Mouse (Mus musculus) liver, embryonic 14.5 days (tissue): ENCODE results near the gene Prpf3. TPM values are rescaled to one million over a fixed set of nuclear protein-coding genes. Genes with fewer than 3 reads are reported as not detected.

Experiments
- ATAC-seq: fragments of 200-750 bp; cut with Nextera tagmentation; 2 replicates; pipeline ENCODE4 v1.8.0; 2017; ENCODE audit warnings: moderate number of reproducible peaks, mild to moderate bottlenecking, moderate library complexity; ENCODE audit not compliant: insufficient read depth
- DNase-seq, 3 experiments: peaks; one replicate each; pipeline ENCODE4 v3.0.0-alpha.2; 2012 to 2013; ENCODE audit warnings: low read depth in 3 of 3, low spot score in 3 of 3
- H3K27ac ChIP-seq: fragments of 300-500 bp; sonication (generic); 2 replicates; pipeline ENCODE4 v1.5.1; 2014; ENCODE audit warnings: moderate library complexity, mild to moderate bottlenecking, control low read depth, inconsistent platforms
- H3K27me3 ChIP-seq: fragments of 300-500 bp; sonication (generic); 2 replicates; pipeline ENCODE4 v1.6.1; 2014; ENCODE audit warnings: mild to moderate bottlenecking, low read length, moderate library complexity; ENCODE audit not compliant: control insufficient read depth, insufficient read depth
- H3K36me3 ChIP-seq: fragments of 300-500 bp; sonication (generic); replicated peaks from 2 replicates; pipeline ENCODE4 v1.6.1; 2014; ENCODE audit warnings: low read depth; ENCODE audit not compliant: control insufficient read depth, insufficient read depth
- H3K4me1 ChIP-seq, 2 experiments: fragments of 200-500 bp in 1 of 2; fragments of 300-500 bp in 1 of 2; sonication (generic) in 1 of 2; replicated peaks; 2 replicates each; pipeline ENCODE4 v1.6.1; 2012 to 2014; ENCODE audit warnings: antibody characterized with exemption in 1 of 2, inconsistent platforms in 1 of 2, low read length in 1 of 2; ENCODE audit not compliant: control insufficient read depth in 2 of 2, insufficient read depth in 2 of 2
- H3K4me2 ChIP-seq: fragments of 300-500 bp; sonication (generic); 2 replicates; pipeline ENCODE4 v1.6.1; 2014; ENCODE audit warnings: low read depth, mild to moderate bottlenecking, control low read depth, moderate library complexity
- H3K4me3 ChIP-seq, 2 experiments: fragments of 200-500 bp in 1 of 2; fragments of 300-500 bp in 1 of 2; sonication (generic) in 1 of 2; 2 replicates each; pipeline ENCODE4 v1.5.1; 2012 to 2014; ENCODE audit warnings: low read depth in 2 of 2, low read length in 2 of 2, mild to moderate bottlenecking in 2 of 2, control low read depth in 1 of 2, inconsistent platforms in 1 of 2, moderate library complexity in 1 of 2; ENCODE audit not compliant: insufficient read depth in 1 of 2
- H3K9ac ChIP-seq: fragments of 300-500 bp; sonication (generic); replicated peaks from 2 replicates; pipeline ENCODE4 v1.6.1; 2014; ENCODE audit warnings: mild to moderate bottlenecking, control low read depth, moderate library complexity
- H3K9me3 ChIP-seq: fragments of 300-500 bp; sonication (generic); 2 replicates; pipeline ENCODE4 v1.6.1; 2016; ENCODE audit warnings: low read length, mixed read lengths; ENCODE audit not compliant: control insufficient read depth
- CTCF ChIP-seq: IDR thresholded peaks from 2 replicates; pipeline ENCODE4 v1.5.1; 2016; ENCODE audit warnings: antibody characterized with exemption, low read depth, control low read depth
- EP300 ChIP-seq: IDR thresholded peaks from 2 replicates; pipeline ENCODE4 v1.6.1; 2016; ENCODE audit warnings: antibody characterized with exemption, low read depth
- WGBS: fragments of 180-500 bp; shearing (Covaris S2); extraction: QIAGEN DNeasy Blood & Tissue Kit; methylation state at CpG from one replicate; pipeline ENCODE4 v1.1.7; 2014; ENCODE audit not compliant: insufficient replicate concordance; 5-methylcytosine and 5-hydroxymethylcytosine counted together
- polyA plus RNA-seq, 2 experiments: library from polyadenylated mRNA; depleted of rRNA in 1 of 2; stranded (reverse) in 1 of 2; unstranded in 1 of 2; fragments of >200 nt; fragmentation: Nextera tagmentation in 1 of 2; extraction: Ambion mirVana in 1 of 2; gene quantifications; 2 replicates each; pipeline versions ENCODE4 v1.2.1 to v1.2.3; 2012 to 2014

Prpf3 gene
- polyA plus RNA-seq, 2 experiments, result 18.9 to 27.2 TPM

DNA sequence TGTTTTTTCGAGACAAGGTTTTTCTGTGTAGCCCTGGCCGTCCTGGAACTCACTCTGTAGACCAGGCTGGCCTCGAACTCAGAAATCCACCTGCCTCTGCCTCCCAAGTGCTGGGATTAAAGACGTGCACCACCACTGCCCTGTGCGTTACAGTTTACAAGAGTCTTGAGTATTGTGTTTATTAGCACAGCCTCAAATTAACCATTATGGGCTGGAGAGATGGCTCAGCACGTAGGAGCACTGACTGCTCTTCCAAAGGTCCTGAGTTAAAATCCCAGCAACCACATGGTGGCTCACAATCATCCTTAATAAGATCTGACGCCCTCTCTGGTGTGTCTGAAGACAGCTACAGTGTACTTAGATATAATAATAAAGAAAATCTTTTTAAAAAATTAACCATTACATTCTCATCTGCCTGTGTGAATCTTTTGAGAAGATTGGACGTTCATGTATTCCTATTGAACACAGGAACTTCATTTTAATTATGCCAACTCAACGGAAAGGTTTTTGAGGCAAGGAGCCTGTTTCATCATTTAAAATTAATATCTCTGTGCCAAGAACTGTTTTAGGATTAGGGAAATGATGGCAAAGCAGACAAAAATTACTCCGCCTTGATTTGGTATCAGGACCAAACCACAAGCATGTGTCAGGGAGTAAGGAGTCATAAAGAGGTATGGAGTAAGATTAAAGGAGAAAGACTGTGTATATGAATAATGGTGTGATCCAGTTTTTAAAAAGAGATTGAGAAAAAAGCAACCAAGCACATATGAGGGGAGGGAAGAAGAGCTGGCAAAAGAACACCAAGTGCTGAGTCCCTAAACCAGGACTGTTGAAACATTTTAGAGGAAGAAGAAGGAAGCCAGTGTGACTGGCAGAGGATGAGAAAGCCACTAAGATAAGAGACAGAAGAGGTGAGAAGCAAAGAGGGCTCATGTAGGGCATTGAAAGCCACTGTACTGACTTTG lies 35.4 kb downstream of the Prpf3 start:
- no peak for TF ChIP-seq EP300
- no peak for TF ChIP-seq CTCF
- no peaks in the 10 kb centered on the region for H3K9me3 ChIP-seq
- H3K4me2 ChIP-seq, result peak overlapping the region; percentile 85
- WGBS, result 24% methylated on average over 10 of the region's 10 CpGs
- H3K4me3 ChIP-seq, result peak overlapping the region; percentile 82 to 90
- ATAC-seq (no peak), DNase-seq (no peak)
- H3K9ac ChIP-seq, result peak overlapping the region; percentile 81
- peaks cover 15% of the 10 kb centered on the region in 2 experiments for H3K4me1 ChIP-seq
- H3K27ac ChIP-seq, result peak overlapping the region; percentile 92
- no peaks in the 10 kb centered on the region for H3K36me3 ChIP-seq
- no peaks in the 10 kb centered on the region for H3K27me3 ChIP-seq

DNA sequence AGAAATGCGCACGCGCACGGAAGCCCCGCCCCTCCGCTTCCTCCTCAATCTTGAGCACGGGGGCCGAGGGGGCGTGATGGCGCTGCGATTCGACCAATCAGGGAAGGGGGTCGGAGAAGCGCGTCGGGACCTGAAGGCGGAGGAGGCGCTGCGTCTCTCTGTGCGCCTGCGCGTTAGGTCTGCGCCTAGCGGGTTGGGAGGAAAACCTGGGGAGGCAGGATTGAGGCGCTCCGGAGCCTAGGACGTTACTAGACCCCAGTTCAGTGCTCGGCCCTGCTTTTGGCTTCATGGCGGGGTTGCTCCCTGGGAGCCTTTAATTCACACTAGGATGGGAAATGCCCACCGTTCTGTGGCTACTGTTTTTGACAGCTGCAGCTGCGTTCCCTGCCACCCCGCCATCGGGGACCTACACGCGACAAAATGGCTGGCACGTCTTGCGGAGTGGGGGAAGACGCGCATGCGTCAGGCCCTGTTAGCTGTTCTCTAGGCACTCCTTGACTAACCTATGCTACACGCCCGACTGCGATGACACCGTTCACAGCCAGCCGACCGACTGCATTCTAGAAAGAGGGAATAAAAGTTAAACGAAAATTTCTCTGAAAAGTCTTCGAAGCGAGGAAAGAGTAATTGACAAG lies 36.2 kb downstream of the Prpf3 start:
- Histone ChIP-seq H3K9ac (peak overlapping the region; percentile 81), H3K9me3 (no peaks in the 10 kb centered on the region), H3K4me3 (peak overlapping the region; percentile 82 to 90), H3K27ac (peak overlapping the region; percentile 92), H3K27me3 (no peaks in the 10 kb centered on the region), H3K4me1 (peaks cover 15% of the 10 kb centered on the region in 2 experiments), H3K36me3 (no peaks in the 10 kb centered on the region), H3K4me2 (peak overlapping the region; percentile 85)
- peak; percentile 48; the same call in 1 of the 2 replicates for TF ChIP-seq EP300
- TF ChIP-seq CTCF, result peak; percentile 42
- peak; percentile 99 to 100 (median 99) for DNase-seq
- WGBS, result under 1% methylated on average over 49 of the region's 49 CpGs
- peak; percentile 95 for ATAC-seq

DNA sequence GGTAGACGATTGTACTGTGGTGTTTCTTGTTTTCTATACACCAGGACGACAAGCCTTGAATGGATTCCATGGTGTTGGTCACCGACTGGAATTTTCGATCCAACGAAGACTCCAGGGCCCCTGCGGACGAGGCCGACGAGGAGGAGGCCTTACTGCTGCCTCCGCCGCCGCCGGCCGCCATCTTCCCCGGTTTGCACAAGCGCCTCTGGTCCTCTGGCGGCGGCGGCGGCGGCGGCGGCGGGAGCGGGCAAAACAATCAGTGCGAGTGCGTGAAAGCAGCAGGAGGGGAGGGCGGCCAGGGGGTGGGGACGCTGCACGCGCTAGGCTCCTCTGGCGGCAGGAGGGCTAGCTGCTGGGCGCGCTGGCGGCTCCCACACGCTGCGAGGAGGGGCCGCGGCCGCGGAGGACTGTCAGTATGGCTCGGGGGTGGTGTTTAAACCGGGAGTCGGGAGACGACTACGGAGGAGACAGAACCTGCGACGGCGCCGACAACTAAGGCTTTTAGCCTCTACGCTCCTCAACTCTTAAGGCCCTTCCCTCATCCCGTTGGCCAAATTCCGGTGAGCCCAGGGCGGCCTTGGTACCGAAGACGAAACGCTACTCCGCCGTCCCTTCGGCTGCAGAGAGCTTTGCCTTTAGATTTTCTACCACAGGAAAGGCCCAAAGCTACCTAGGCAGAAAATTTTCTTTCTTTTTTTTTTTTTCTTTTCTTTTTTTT lies 37.0 kb downstream of the Prpf3 start, which contains the start of gene Rprd2:
Rprd2 (minus strand) TSS at position 293 of the 718 bp plus-strand sequence.
- Histone ChIP-seq H3K4me3 (peak within 1 kb of the TSS; percentile 90 to 97), H3K27ac (peak within 1 kb of the TSS; percentile 98), H3K4me1 (peaks cover 15% of the 10 kb centered on the region in 2 experiments), H3K36me3 (no peaks in the 10 kb centered on the region), H3K9ac (peak within 1 kb of the TSS; percentile 96), H3K27me3 (no peaks in the 10 kb centered on the region), H3K4me2 (peak within 1 kb of the TSS; percentile 85), H3K9me3 (no peaks in the 10 kb centered on the region)
- WGBS, result under 1% methylated on average over 57 of the region's 60 CpGs
- ATAC-seq (peak; percentile 42), DNase-seq (peak; percentile 55 to 67 (median 58))
- no peak for TF ChIP-seq CTCF
- TF ChIP-seq EP300, result no peak

DNA sequence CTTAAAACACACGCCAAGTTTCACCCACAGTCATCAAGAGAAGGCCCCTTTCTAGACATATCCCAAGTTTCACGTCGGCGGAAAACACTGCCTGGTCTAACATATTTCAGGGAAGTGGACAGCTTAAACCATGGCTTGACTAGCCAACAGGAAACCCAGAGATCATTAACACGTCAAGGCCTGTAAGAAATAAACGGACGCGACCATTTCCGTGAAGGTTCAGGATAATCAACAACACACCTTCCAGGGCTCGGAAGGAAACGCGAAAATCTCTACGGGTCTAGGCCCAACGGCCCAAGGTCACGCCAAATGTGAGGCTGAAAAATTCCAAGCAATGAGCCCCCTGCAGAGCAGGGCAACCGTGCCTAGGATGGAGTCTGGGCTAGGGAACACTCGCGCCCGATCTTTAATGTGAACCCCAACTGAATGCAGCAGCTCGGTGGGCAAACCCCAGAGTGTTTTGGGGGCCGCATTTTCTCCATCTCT lies 37.6 kb downstream of the Prpf3 start:
- no peak for ATAC-seq

More for the DNA sequence above, 37.6 kb downstream of the Prpf3 start:
- Histone ChIP-seq H3K4me3 (peak overlapping the region; percentile 90 to 97), H3K9ac (peak overlapping the region; percentile 96), H3K36me3 (no peaks in the 10 kb centered on the region), H3K27me3 (no peaks in the 10 kb centered on the region), H3K9me3 (no peaks in the 10 kb centered on the region), H3K4me2 (peak overlapping the region; percentile 76), H3K4me1 (peaks cover 15% of the 10 kb centered on the region in 2 experiments), H3K27ac (peak overlapping the region; percentile 98)
- TF ChIP-seq CTCF, result no peak
- TF ChIP-seq EP300, result no peak
- under 1% methylated on average over 21 of the region's 21 CpGs for WGBS
- DNase-seq, result peak; percentile 26 to 48 (median 30)
